Mouse (Mus musculus): ENCODE measurements around the gene Prkag1. TPM values are rescaled to one million over a fixed set of nuclear protein-coding genes. Genes with fewer than 3 reads are reported as not detected.
"Not testable (repeated sequence)": the region's sequence is repeated elsewhere in the genome, so short reads cannot be mapped to it uniquely, and the experiment has no call there.

Prkag1 gene
- total RNA-seq, 2 experiments from 2014 or later = 35.8 to 36.6 TPM

GRCm38 (mm10) chr15:98823434-98823833 is 7.9 kb downstream of the Prkag1 start:
- no peak for DNase-seq

GRCm38 (mm10) chr15:98822147-98822546 is 9.2 kb downstream of the Prkag1 start:
- no peak for DNase-seq

- DNase-seq = no peak
Observed at GRCm38 (mm10) chr15:98821403-98821802, 9.9 kb downstream of the Prkag1 start.

- no peak for DNase-seq
Observed at GRCm38 (mm10) chr15:98820937-98821336, 10.4 kb downstream of the Prkag1 start.

- DNase-seq = no peak
Observed at GRCm38 (mm10) chr15:98818171-98818570, 13.2 kb downstream of the Prkag1 start.

GRCm38 (mm10) chr15:98812741-98813424 is 18.4 kb downstream of the Prkag1 start:
- DNase-seq = no peak

- not testable (repeated sequence) for DNase-seq
Observed at GRCm38 (mm10) chr15:98810212-98810611, 21.1 kb downstream of the Prkag1 start.

- no peak for DNase-seq
Observed at GRCm38 (mm10) chr15:98809390-98809789, 21.9 kb downstream of the Prkag1 start, which contains the start of gene Ddn. Gene Ddn, minus strand, starts transcription at chr15:98809490.

GRCm38 (mm10) chr15:98808651-98809134 is 22.6 kb downstream of the Prkag1 start:
- DNase-seq = no peak

- peak; percentile 42 for DNase-seq
Observed at GRCm38 (mm10) chr15:98807895-98808650, 23.2 kb downstream of the Prkag1 start.

- DNase-seq = peak; percentile 34
Observed at GRCm38 (mm10) chr15:98806809-98807770, 24.2 kb downstream of the Prkag1 start.

- peak; percentile 13 for DNase-seq
Observed at GRCm38 (mm10) chr15:98806071-98806808, 25.1 kb downstream of the Prkag1 start.

- DNase-seq = peak; percentile 76
Observed at GRCm38 (mm10) chr15:98805324-98806040, 25.8 kb downstream of the Prkag1 start.

- DNase-seq = peak; percentile 89
Observed at GRCm38 (mm10) chr15:98804054-98804453, 27.3 kb downstream of the Prkag1 start.

- DNase-seq = no peak
Observed at GRCm38 (mm10) chr15:98802926-98803325, 28.4 kb downstream of the Prkag1 start.

GRCm38 (mm10) chr15:98799396-98799795 is 31.9 kb downstream of the Prkag1 start:
- DNase-seq = peak; percentile 90

GRCm38 (mm10) chr15:98798903-98799302 is 32.4 kb downstream of the Prkag1 start:
- DNase-seq = no peak

- no peak for DNase-seq
Observed at GRCm38 (mm10) chr15:98797835-98798492, 33.4 kb downstream of the Prkag1 start.

- DNase-seq = no peak
Observed at GRCm38 (mm10) chr15:98796803-98797595, 34.3 kb downstream of the Prkag1 start.

Measured in gastrocnemius, postnatal 10 days (tissue).